Mouse (Mus musculus): Measurements from ENCODE around the gene Prdm10. TPM values are rescaled to one million over a fixed set of nuclear protein-coding genes. Genes with fewer than 3 reads are reported as not detected.

The Prdm10 gene
- polyA plus RNA-seq, 1 experiment from 2014 or later, result 1.1 TPM

DNA sequence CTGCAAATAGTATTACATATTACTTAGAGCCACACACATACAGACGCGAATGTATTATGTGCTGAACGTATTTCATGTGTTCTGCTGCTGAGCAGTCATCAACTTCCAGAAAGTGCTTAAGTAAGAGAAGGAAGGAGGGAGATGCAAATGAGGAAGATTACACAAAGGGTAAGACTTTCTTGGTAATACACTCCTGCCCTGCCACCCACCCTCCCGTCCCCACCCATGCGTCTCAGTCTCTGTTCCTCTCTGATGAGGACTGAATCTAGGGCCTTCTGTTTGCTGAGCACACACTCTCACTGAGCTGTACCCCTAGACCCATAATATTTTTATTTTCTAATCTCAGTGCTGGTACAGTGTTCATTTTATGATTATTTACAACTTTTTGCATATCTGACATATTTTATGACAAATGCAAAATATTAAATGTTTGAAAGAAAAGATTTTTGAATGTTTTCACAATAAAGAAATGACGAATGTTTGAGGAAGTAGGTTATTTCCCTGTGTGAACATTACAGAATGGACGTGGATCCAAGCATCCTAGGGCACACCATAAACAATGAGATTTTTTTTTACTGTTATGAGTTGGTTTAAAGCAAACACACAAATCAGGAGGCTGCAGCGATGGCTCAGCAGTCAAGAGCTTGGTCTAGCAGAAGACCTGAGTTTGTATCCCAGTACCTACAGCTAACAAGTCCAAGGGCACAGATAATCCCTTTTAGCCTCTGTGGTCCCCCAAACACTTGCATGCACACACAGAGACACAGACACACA, 32.7 kb upstream of the Prdm10 start:
- DNase-seq (ENCODE audit: low spot score) (no peak), ATAC-seq (ENCODE audit: low FRiP score, low TSS enrichment) (no peak)
- Histone ChIP-seq H3K9me3 (ENCODE audit: control insufficient read depth, low read length) (no peaks in the 10 kb centered on the region), H3K4me1 (replicated peaks; ENCODE audit: control insufficient read depth, insufficient read depth) (no peaks in the 10 kb centered on the region), H3K27ac (replicated peaks) (no peak overlapping the region), H3K27me3 (ENCODE audit: control insufficient read depth, insufficient read depth, low read length) (no peaks in the 10 kb centered on the region), H3K4me2 (replicated peaks; ENCODE audit: low read depth) (no peak overlapping the region), H3K9ac (ENCODE audit: low read length) (no peak overlapping the region), H3K4me3 (ENCODE audit: low read depth, low read length) (no peak overlapping the region), H3K36me3 (ENCODE audit: control insufficient read depth, insufficient read depth, low read length) (no peaks in the 10 kb centered on the region)
- no peak for TF ChIP-seq EP300 (optimal IDR thresholded peaks at IDR 0.05)
- no peak for TF ChIP-seq CTCF (IDR thresholded peaks at IDR 0.05; ENCODE audit: low read depth)
- WGBS, result 51% methylated on average over 8 of the region's 8 CpGs

DNA sequence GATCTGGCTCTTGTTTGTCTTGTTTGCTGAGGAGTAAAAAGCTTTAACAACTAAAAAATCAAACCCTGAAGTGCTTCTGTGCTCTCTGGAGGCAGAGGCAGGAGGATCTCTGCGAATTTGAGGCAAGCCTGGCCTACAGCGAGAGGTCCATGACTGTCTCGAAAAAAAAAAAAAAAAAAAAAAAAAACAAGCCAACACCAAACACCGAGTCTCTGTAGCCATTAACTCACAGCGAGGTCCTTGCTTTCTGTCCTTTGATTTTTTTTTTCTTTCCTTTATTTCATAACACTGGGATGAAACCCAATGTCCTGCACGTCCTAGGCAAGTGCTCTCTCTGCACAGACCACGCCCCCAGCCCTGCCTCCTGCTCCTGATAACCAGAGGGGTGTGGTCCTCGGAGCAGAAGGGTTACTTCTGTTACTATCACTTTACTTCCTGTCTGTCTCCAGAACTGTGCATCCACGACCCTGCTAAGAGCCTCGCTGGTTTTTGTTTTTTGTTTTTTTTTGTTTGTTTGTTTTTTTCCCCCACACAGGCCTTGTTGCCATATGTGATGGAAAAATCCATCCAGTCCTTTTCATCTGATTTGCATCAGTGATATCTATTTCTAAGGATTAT, 28.0 kb upstream of the Prdm10 start:
- H3K27me3 ChIP-seq (ENCODE audit: control insufficient read depth, insufficient read depth, low read length), result no peaks in the 10 kb centered on the region
- H3K9me3 ChIP-seq (ENCODE audit: control insufficient read depth, low read length), result no peaks in the 10 kb centered on the region
- WGBS, result 65% methylated on average over 10 of the region's 10 CpGs
- no peaks in the 10 kb centered on the region for H3K36me3 ChIP-seq (ENCODE audit: control insufficient read depth, insufficient read depth, low read length)
- TF ChIP-seq EP300 (optimal IDR thresholded peaks at IDR 0.05), result no peak
- TF ChIP-seq CTCF (IDR thresholded peaks at IDR 0.05; ENCODE audit: low read depth), result no peak
- H3K4me1 ChIP-seq (replicated peaks; ENCODE audit: control insufficient read depth, insufficient read depth), result no peaks in the 10 kb centered on the region
- H3K4me3 ChIP-seq (ENCODE audit: low read depth, low read length), result no peak overlapping the region
- no peak overlapping the region for H3K27ac ChIP-seq (replicated peaks)
- DNase-seq (ENCODE audit: low spot score), result peak; percentile 48
- H3K9ac ChIP-seq (ENCODE audit: low read length), result no peak overlapping the region
- no peak overlapping the region for H3K4me2 ChIP-seq (replicated peaks; ENCODE audit: low read depth)
- no peak for ATAC-seq (ENCODE audit: low FRiP score, low TSS enrichment)

DNA sequence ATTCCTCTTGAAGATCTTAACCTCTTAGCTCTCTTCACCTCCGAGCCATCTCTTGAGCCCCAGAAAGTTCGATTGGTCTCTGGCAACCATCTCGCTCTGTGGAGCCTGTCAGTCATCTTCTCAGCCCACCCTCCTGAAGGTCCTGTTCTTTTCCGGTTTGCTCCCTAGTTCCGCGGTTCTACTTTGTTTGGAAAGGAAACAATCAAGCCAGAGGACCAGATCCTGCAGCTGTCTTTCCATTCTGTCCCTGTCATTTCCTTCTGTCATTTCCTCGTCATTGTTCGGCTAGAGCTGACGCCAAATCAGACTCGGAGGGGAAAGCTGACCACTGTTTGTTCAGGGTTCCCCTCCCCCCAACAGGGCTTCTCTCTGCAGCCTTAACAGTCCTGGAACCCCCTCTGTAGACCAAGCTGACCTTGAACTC, 27.0 kb upstream of the Prdm10 start:
- Histone ChIP-seq H3K27me3 (ENCODE audit: control insufficient read depth, insufficient read depth, low read length) (no peaks in the 10 kb centered on the region), H3K4me3 (ENCODE audit: low read depth, low read length) (no peak overlapping the region), H3K9ac (ENCODE audit: low read length) (no peak overlapping the region), H3K9me3 (ENCODE audit: control insufficient read depth, low read length) (no peaks in the 10 kb centered on the region), H3K27ac (replicated peaks) (peak overlapping the region; percentile 67), H3K36me3 (ENCODE audit: control insufficient read depth, insufficient read depth, low read length) (no peaks in the 10 kb centered on the region), H3K4me1 (replicated peaks; ENCODE audit: control insufficient read depth, insufficient read depth) (no peaks in the 10 kb centered on the region), H3K4me2 (replicated peaks; ENCODE audit: low read depth) (peak overlapping the region; percentile 37)
- 38% methylated on average over 10 of the region's 10 CpGs for WGBS
- TF ChIP-seq EP300 (optimal IDR thresholded peaks at IDR 0.05) (no peak), CTCF (IDR thresholded peaks at IDR 0.05; ENCODE audit: low read depth) (no peak)
- DNase-seq (ENCODE audit: low spot score), result no peak
- ATAC-seq (ENCODE audit: low FRiP score, low TSS enrichment), result peak; percentile 25; the same call in 1 of the 2 replicates

DNA sequence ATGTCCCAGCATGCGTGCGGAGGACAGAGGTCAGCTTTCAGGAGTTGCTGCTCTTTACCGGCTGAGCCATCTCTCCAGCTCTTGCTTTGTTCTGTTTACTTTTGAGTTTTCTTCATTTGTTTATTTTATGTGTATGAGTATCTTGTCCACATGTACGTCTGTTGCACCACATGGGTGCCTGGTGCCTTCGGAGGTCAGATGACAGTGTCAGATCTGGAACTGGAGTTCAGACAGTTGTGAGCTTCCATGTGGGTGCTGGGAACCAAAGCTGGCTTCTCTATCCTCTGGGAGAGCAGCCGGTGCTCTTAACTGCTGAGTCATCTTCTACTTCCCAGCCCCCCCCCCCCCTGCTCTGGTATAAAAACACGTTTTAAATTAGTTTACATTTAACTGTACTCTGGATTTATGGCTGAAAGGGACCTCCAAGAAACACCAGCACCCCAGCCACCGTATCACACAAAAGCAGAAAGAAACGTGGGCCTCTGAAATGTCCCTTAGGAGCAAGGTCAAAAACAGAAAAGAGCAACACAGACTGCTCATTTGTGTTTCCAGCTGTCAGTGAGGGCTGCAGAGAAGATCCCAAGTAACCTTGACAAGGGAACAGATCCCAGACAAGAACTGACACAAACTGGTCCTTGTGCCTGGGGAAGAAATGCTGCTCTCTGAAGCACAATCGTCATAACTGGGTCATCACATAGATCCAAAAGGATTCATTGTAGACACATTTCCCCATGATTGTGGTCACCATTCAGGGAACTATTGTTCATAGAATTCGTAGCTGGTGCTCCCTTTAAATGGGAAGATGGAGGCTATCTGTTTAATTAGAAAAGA, 26.3 kb upstream of the Prdm10 start:
- Histone ChIP-seq H3K4me1 (replicated peaks; ENCODE audit: control insufficient read depth, insufficient read depth) (no peaks in the 10 kb centered on the region), H3K4me2 (replicated peaks; ENCODE audit: low read depth) (no peak overlapping the region), H3K27me3 (ENCODE audit: control insufficient read depth, insufficient read depth, low read length) (no peaks in the 10 kb centered on the region), H3K9me3 (ENCODE audit: control insufficient read depth, low read length) (no peaks in the 10 kb centered on the region), H3K36me3 (ENCODE audit: control insufficient read depth, insufficient read depth, low read length) (no peaks in the 10 kb centered on the region), H3K27ac (replicated peaks) (peak overlapping the region; percentile 67), H3K9ac (ENCODE audit: low read length) (no peak overlapping the region), H3K4me3 (ENCODE audit: low read depth, low read length) (no peak overlapping the region)
- no peak for DNase-seq (ENCODE audit: low spot score)
- ATAC-seq (ENCODE audit: low FRiP score, low TSS enrichment), result no peak; the same call in 1 of the 2 replicates
- no peak for TF ChIP-seq EP300 (optimal IDR thresholded peaks at IDR 0.05)
- TF ChIP-seq CTCF (IDR thresholded peaks at IDR 0.05; ENCODE audit: low read depth), result no peak
- WGBS, result 41% methylated on average over 11 of the region's 11 CpGs

DNA sequence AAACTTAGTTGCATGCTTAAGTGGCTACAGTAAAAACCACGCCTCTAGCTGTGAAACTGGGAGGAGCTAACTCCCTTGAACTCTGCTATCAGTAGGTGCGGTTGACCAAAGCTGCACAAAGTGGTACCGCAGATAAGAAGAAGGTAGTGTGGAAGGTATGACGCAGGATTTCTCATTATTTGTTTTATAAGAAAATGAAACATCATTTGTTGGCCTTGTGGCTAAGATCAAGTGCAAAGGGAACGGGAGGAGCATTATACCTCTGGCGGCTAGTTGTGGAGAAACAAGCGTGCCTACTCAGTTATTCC, 25.7 kb upstream of the Prdm10 start:
- Histone ChIP-seq H3K4me2 (replicated peaks; ENCODE audit: low read depth) (no peak overlapping the region), H3K4me3 (ENCODE audit: low read depth, low read length) (no peak overlapping the region), H3K9ac (ENCODE audit: low read length) (no peak overlapping the region), H3K9me3 (ENCODE audit: control insufficient read depth, low read length) (no peaks in the 10 kb centered on the region), H3K27ac (replicated peaks) (no peak overlapping the region), H3K27me3 (ENCODE audit: control insufficient read depth, insufficient read depth, low read length) (no peaks in the 10 kb centered on the region), H3K36me3 (ENCODE audit: control insufficient read depth, insufficient read depth, low read length) (no peaks in the 10 kb centered on the region), H3K4me1 (replicated peaks; ENCODE audit: control insufficient read depth, insufficient read depth) (no peaks in the 10 kb centered on the region)
- peak; percentile 83 for DNase-seq (ENCODE audit: low spot score)
- 73% methylated on average over 7 of the region's 7 CpGs for WGBS
- peak; percentile 94 for ATAC-seq (ENCODE audit: low FRiP score, low TSS enrichment)
- TF ChIP-seq EP300 (optimal IDR thresholded peaks at IDR 0.05) (no peak), CTCF (IDR thresholded peaks at IDR 0.05; ENCODE audit: low read depth) (peak; percentile 35; the same call in 1 of the 2 replicates)
